Mouse (Mus musculus): ENCODE results near the gene Foxp2. TPM values are rescaled to one million over a fixed set of nuclear protein-coding genes. Genes with fewer than 3 reads are reported as not detected.

The Foxp2 gene
- 25.3 and 31.1 TPM in 2 replicates for polyA plus RNA-seq (2016; fragmentation: Nextera tagmentation; extraction: Ambion mirVana)

- H3K36me3 ChIP-seq, result no peaks in the 10 kb centered on the region
- H3K4me3 ChIP-seq, result peak within 1 kb of the TSS; percentile 78
- DNase-seq (ENCODE audit: low spot score), result peak; percentile 84
- peaks cover 52% of the 10 kb centered on the region for H3K4me1 ChIP-seq (replicated peaks)
- peaks cover 14% of the 10 kb centered on the region for H3K27me3 ChIP-seq (ENCODE audit: insufficient read depth, poor library complexity, severe bottlenecking)
- H3K9me3 ChIP-seq, result no peaks in the 10 kb centered on the region
- H3K27ac ChIP-seq, result peak within 1 kb of the TSS; percentile 92
- WGBS, result under 1% methylated on average over 80 of the region's 80 CpGs
Measured at GRCm38 (mm10) chr6:14901183-14901970, at the start of gene Foxp2. TSS of gene Foxp2 (plus strand) at chr6:14901349.

GRCm38 (mm10) chr6:14885199-14885598 is 15.9 kb upstream of the Foxp2 start:
- no peak for DNase-seq (ENCODE audit: low spot score)
- no peaks in the 10 kb centered on the region for H3K4me1 ChIP-seq (replicated peaks)
- H3K4me3 ChIP-seq, result no peak overlapping the region
- H3K36me3 ChIP-seq, result no peaks in the 10 kb centered on the region
- no peaks in the 10 kb centered on the region for H3K9me3 ChIP-seq
- no peaks in the 10 kb centered on the region for H3K27me3 ChIP-seq (ENCODE audit: insufficient read depth, poor library complexity, severe bottlenecking)
- no peak overlapping the region for H3K27ac ChIP-seq

- H3K4me3 ChIP-seq, result no peak overlapping the region
- WGBS, result 3% methylated on average over 2 of the region's 2 CpGs
- H3K9me3 ChIP-seq, result no peaks in the 10 kb centered on the region
- no peak for DNase-seq (ENCODE audit: low spot score)
- H3K27me3 ChIP-seq (ENCODE audit: insufficient read depth, poor library complexity, severe bottlenecking), result no peaks in the 10 kb centered on the region
- peaks cover 38% of the 10 kb centered on the region for H3K4me1 ChIP-seq (replicated peaks)
- H3K27ac ChIP-seq, result no peak overlapping the region
- H3K36me3 ChIP-seq, result no peaks in the 10 kb centered on the region
Measured at GRCm38 (mm10) chr6:14897028-14897427, 4.1 kb upstream of the Foxp2 start.

GRCm38 (mm10) chr6:14898096-14898855 is 2.9 kb upstream of the Foxp2 start:
- H3K27me3 ChIP-seq (ENCODE audit: insufficient read depth, poor library complexity, severe bottlenecking), result peaks cover 10% of the 10 kb centered on the region
- H3K36me3 ChIP-seq, result no peaks in the 10 kb centered on the region
- peaks cover 49% of the 10 kb centered on the region for H3K4me1 ChIP-seq (replicated peaks)
- peak overlapping the region; percentile 92 for H3K27ac ChIP-seq
- H3K4me3 ChIP-seq, result peak overlapping the region; percentile 78
- H3K9me3 ChIP-seq, result no peaks in the 10 kb centered on the region
- DNase-seq (ENCODE audit: low spot score), result peak; percentile 85
- under 1% methylated on average over 31 of the region's 31 CpGs for WGBS

GRCm38 (mm10) chr6:14899021-14899610 is 2.0 kb upstream of the Foxp2 start:
- H3K27ac ChIP-seq, result peak overlapping the region; percentile 92
- H3K27me3 ChIP-seq (ENCODE audit: insufficient read depth, poor library complexity, severe bottlenecking), result peaks cover 14% of the 10 kb centered on the region
- no peaks in the 10 kb centered on the region for H3K9me3 ChIP-seq
- 3% methylated on average over 19 of the region's 19 CpGs for WGBS
- peak; percentile 41 for DNase-seq (ENCODE audit: low spot score)
- H3K4me3 ChIP-seq, result peak overlapping the region; percentile 78
- H3K4me1 ChIP-seq (replicated peaks), result peaks cover 52% of the 10 kb centered on the region
- H3K36me3 ChIP-seq, result no peaks in the 10 kb centered on the region

- Histone ChIP-seq H3K9me3 (no peaks in the 10 kb centered on the region), H3K4me3 (peak overlapping the region; percentile 78), H3K36me3 (no peaks in the 10 kb centered on the region), H3K4me1 (replicated peaks) (peaks cover 52% of the 10 kb centered on the region), H3K27ac (peak overlapping the region; percentile 92), H3K27me3 (ENCODE audit: insufficient read depth, poor library complexity, severe bottlenecking) (peaks cover 14% of the 10 kb centered on the region)
- under 1% methylated on average over 29 of the region's 29 CpGs for WGBS
- DNase-seq (ENCODE audit: low spot score), result peak; percentile 71
Measured at GRCm38 (mm10) chr6:14899936-14900578, 1.1 kb upstream of the Foxp2 start.

GRCm38 (mm10) chr6:14900579-14901021 is 549 bp upstream of the Foxp2 start:
- peaks cover 52% of the 10 kb centered on the region for H3K4me1 ChIP-seq (replicated peaks)
- peak overlapping the region; percentile 78 for H3K4me3 ChIP-seq
- H3K27ac ChIP-seq, result peak overlapping the region; percentile 92
- H3K9me3 ChIP-seq, result no peaks in the 10 kb centered on the region
- peaks cover 14% of the 10 kb centered on the region for H3K27me3 ChIP-seq (ENCODE audit: insufficient read depth, poor library complexity, severe bottlenecking)
- under 1% methylated on average over 20 of the region's 20 CpGs for WGBS
- peak; percentile 86 for DNase-seq (ENCODE audit: low spot score)
- no peaks in the 10 kb centered on the region for H3K36me3 ChIP-seq

- Histone ChIP-seq H3K27ac (peak overlapping the region; percentile 92), H3K27me3 (ENCODE audit: insufficient read depth, poor library complexity, severe bottlenecking) (peaks cover 14% of the 10 kb centered on the region), H3K36me3 (no peaks in the 10 kb centered on the region), H3K4me3 (peak overlapping the region; percentile 78), H3K9me3 (no peaks in the 10 kb centered on the region), H3K4me1 (replicated peaks) (peaks cover 52% of the 10 kb centered on the region)
- peak; percentile 27 for DNase-seq (ENCODE audit: low spot score)
- WGBS, result 1% methylated on average over 13 of the region's 13 CpGs
Measured at GRCm38 (mm10) chr6:14901971-14902670, 972 bp downstream of the Foxp2 start.

- DNase-seq (ENCODE audit: low spot score), result no peak
- WGBS, result 41% methylated on average over 5 of the region's 5 CpGs
- H3K27ac ChIP-seq, result no peak overlapping the region
- peaks cover 42% of the 10 kb centered on the region for H3K4me1 ChIP-seq (replicated peaks)
- H3K27me3 ChIP-seq (ENCODE audit: insufficient read depth, poor library complexity, severe bottlenecking), result peaks cover 14% of the 10 kb centered on the region
- peak overlapping the region; percentile 26; the same call in 1 of the 2 replicates for H3K4me3 ChIP-seq
- H3K9me3 ChIP-seq, result no peaks in the 10 kb centered on the region
- no peaks in the 10 kb centered on the region for H3K36me3 ChIP-seq
Measured at GRCm38 (mm10) chr6:14903271-14903965, 2.3 kb downstream of the Foxp2 start.

- WGBS, result 94% methylated on average over 2 of the region's 2 CpGs
- no peak overlapping the region for H3K27ac ChIP-seq
- no peaks in the 10 kb centered on the region for H3K9me3 ChIP-seq
- no peak overlapping the region for H3K4me3 ChIP-seq
- H3K36me3 ChIP-seq, result no peaks in the 10 kb centered on the region
- no peaks in the 10 kb centered on the region for H3K27me3 ChIP-seq (ENCODE audit: insufficient read depth, poor library complexity, severe bottlenecking)
- no peaks in the 10 kb centered on the region for H3K4me1 ChIP-seq (replicated peaks)
- no peak for DNase-seq (ENCODE audit: low spot score)
Measured at GRCm38 (mm10) chr6:14915066-14915465, 13.9 kb downstream of the Foxp2 start.

- no peak overlapping the region for H3K4me3 ChIP-seq
- DNase-seq (ENCODE audit: low spot score), result no peak
- H3K27ac ChIP-seq, result no peak overlapping the region
- H3K9me3 ChIP-seq, result no peaks in the 10 kb centered on the region
- no peaks in the 10 kb centered on the region for H3K27me3 ChIP-seq (ENCODE audit: insufficient read depth, poor library complexity, severe bottlenecking)
- no peaks in the 10 kb centered on the region for H3K4me1 ChIP-seq (replicated peaks)
- no peaks in the 10 kb centered on the region for H3K36me3 ChIP-seq
Measured at GRCm38 (mm10) chr6:14922704-14923103, 21.6 kb downstream of the Foxp2 start.

All from hindbrain, embryonic 10.5 days (tissue).